Mouse (Mus musculus) testis, adult 2 months (tissue): ENCODE measurements around the gene Jak1.

ENCODE experiments used
- CTCF ChIP-seq: fragments of 200-500 bp; IDR thresholded peaks from 2 replicates; pipeline ENCODE4 v1.5.1; 2012; ENCODE audit warnings: low read depth, mild to moderate bottlenecking, inconsistent platforms, low read length, moderate library complexity; ENCODE audit not compliant: control insufficient read depth, insufficient read depth, insufficient replicate concordance
- POLR2A ChIP-seq: fragments of 200-500 bp; IDR thresholded peaks from 2 replicates; pipeline ENCODE4 v1.6.1; 2012; ENCODE audit warnings: low read depth, mild to moderate bottlenecking, inconsistent platforms, low read length, moderate library complexity; ENCODE audit not compliant: control insufficient read depth

GRCm38 (mm10) chr4:101168189-101168778, 96.8 kb downstream of the Jak1 start:
- no peak for TF ChIP-seq POLR2A
- TF ChIP-seq CTCF, result no peak
